In the genomic region with DNA sequence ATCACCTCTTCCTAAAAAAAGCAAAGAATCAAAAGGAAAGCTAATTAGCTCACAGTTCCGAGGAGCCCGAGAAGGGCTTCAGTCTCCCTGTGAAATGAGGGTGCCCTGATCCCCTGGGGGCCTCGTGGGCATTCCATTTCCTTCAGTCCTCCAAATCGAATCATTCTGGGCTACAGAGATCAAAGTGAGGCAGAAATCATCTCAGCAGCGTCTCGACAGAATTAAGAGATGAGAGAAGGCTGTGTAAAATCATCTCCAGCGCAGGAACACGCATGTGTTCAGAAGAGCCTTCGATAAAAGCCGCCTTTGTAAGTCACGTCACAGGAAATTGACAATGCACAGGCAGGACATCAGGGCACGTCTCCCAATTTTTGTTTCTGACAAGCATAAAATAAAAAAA, we compare ENCODE assay signal across 20 mouse cellular contexts.
"Had no signal": no experiment of that assay in that cellular context is flagged by ENCODE, and none has a peak within 500 bp of the region (broad histone marks: within the 10 kb centered on the region; RNA-seq: fewer than 3 reads in every experiment).

No protein-coding gene starts in this region.

- H3K4me3 ChIP-seq: liver, embryonic 13.5 days; liver, embryonic 15.5 days; lung, embryonic 15.5 days; megakaryocyte, embryonic 14.5 days; neural tube, embryonic 12.5 days had no signal

- H3K9ac ChIP-seq: liver, embryonic 13.5 days; liver, embryonic 15.5 days; liver, postnatal 0 days; lung, embryonic 15.5 days; neural tube, embryonic 12.5 days had no signal

- DNase-seq: liver; liver, embryonic 13.5 days; liver, postnatal 0 days; lung, adult 2 months; lung, postnatal 14 days; lung, postnatal 36 days; right cerebral cortex, adult 18-20 months; right cerebral cortex, postnatal 25 days; right cerebral cortex, postnatal 4 days; spleen, adult 18-20 months; thymus, adult 18-20 months; thymus, postnatal 14 days; thymus, postnatal 36 days had no signal

- H3K36me3 ChIP-seq: liver, embryonic 13.5 days; liver, embryonic 15.5 days; lung, embryonic 15.5 days; neural tube, embryonic 12.5 days had no signal

- H3K4me1 ChIP-seq: liver, embryonic 13.5 days; liver, embryonic 15.5 days; lung, embryonic 15.5 days; megakaryocyte, embryonic 14.5 days; neural tube, embryonic 12.5 days had no signal

- H3K4me2 ChIP-seq: liver, embryonic 11.5 days; liver, embryonic 13.5 days; liver, embryonic 15.5 days; lung, embryonic 15.5 days; neural tube, embryonic 12.5 days had no signal

- ATAC-seq: liver, postnatal 0 days; lung, postnatal 0 days had no signal

- H3K27ac ChIP-seq: liver, embryonic 13.5 days; liver, embryonic 15.5 days; lung, embryonic 15.5 days; macrophage; neural tube, embryonic 12.5 days had no signal

- H3K9me3 ChIP-seq: liver, embryonic 15.5 days; lung, embryonic 15.5 days; neural tube, embryonic 12.5 days had no signal

- H3K27me3 ChIP-seq: liver, embryonic 13.5 days; liver, embryonic 15.5 days; lung, embryonic 15.5 days; megakaryocyte, embryonic 14.5 days; neural tube, embryonic 12.5 days had no signal
